Mouse (Mus musculus): ENCODE data around the gene E030025P04Rik.

The E030025P04Rik gene

DNA sequence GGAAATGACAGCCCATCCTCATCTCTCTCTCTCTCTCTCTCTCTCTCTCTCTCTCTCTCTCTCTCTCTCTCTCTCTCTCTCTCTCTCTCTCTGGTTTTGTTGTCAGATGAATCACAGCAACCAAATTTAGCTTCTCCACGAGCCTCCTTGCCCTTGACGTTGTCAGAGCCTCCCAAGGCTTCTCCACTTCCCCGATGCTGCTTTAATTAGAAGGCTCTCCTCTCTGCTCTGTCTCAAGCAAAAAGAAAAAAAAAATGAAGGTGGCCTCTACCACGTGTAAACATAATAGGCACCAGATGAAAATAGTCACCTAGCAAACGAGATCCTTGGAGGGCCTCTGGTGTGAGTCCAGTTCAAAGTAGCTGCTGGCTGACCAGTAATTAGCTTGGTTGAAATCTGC, 52.3 kb downstream of the E030025P04Rik start:
- no peak for DNase-seq

Measured in right cerebral cortex, postnatal 25 days (tissue).